Comparison of ENCODE assay signal across 16 mouse cellular contexts in genomic region chr9:101690916-101691315, GRCm38 (mm10).
DNase-seq lines count a peak whose midpoint lies in the region; ATAC-seq lines count a peak whose summit lies in the region.
"Had no signal": no experiment of that assay in that cellular context is flagged by ENCODE, and none has a peak within 500 bp of the region (broad histone marks: within the 10 kb centered on the region; RNA-seq: fewer than 3 reads in every experiment).

No protein-coding gene starts in this region.

- no peak for ATAC-seq in midbrain, embryonic 11.5 days (ENCODE audit: low FRiP score)
- no peak for ATAC-seq in hindbrain, embryonic 11.5 days (ENCODE audit: low FRiP score)
- ATAC-seq in midbrain, embryonic 12.5 days (ENCODE audit: low FRiP score, low read depth) = no peak
- no peak for ATAC-seq in neural tube, embryonic 14.5 days (ENCODE audit: low read depth)
- no peak for ATAC-seq in kidney, embryonic 15.5 days (replicated peaks; ENCODE audit: low FRiP score)
- no peak for ATAC-seq in cerebellum, adult (ENCODE audit: insufficient number of reproducible peaks, low FRiP score, low TSS enrichment)

- H3K4me2 ChIP-seq in midbrain, embryonic 11.5 days = peak overlapping the region; percentile 39; the same call in 1 of the 2 replicates
- H3K4me2 ChIP-seq in hindbrain, embryonic 11.5 days (replicated peaks; ENCODE audit: low read depth, low read length) = no peak overlapping the region
- H3K4me2 ChIP-seq in midbrain, embryonic 12.5 days (replicated peaks) = peak overlapping the region; percentile 49; the same call in 1 of the 2 replicates
- H3K4me2 ChIP-seq in neural tube, embryonic 14.5 days (ENCODE audit: low read depth, low read length) = peak overlapping the region; percentile 30; the same call in 1 of the 2 replicates
- H3K4me2 ChIP-seq in kidney, embryonic 15.5 days = no peak overlapping the region
- H3K4me2 ChIP-seq: heart, embryonic 15.5 days; liver, embryonic 11.5 days had no signal

- H3K4me1 ChIP-seq in midbrain, embryonic 11.5 days (ENCODE audit: control insufficient read depth, insufficient read depth, low read length) = peaks cover 5% of the 10 kb centered on the region
- H3K4me1 ChIP-seq in midbrain, embryonic 10.5 days = peaks cover 14% of the 10 kb centered on the region
- H3K4me1 ChIP-seq in hindbrain, embryonic 11.5 days (replicated peaks; ENCODE audit: control insufficient read depth, insufficient read depth, low read length) = no peaks in the 10 kb centered on the region; the same call in 1 of the 2 replicates
- peaks cover 11% of the 10 kb centered on the region for H3K4me1 ChIP-seq in midbrain, embryonic 12.5 days
- H3K4me1 ChIP-seq in neural tube, embryonic 14.5 days (ENCODE audit: control insufficient read depth, insufficient read depth, low read length) = peaks cover 9% of the 10 kb centered on the region; the same call in 1 of the 2 replicates
- peaks cover 7% of the 10 kb centered on the region for H3K4me1 ChIP-seq in kidney, embryonic 15.5 days
- peaks cover 8% of the 10 kb centered on the region for H3K4me1 ChIP-seq in limb, embryonic 10.5 days
- H3K4me1 ChIP-seq: heart, embryonic 15.5 days had no signal

- DNase-seq in midbrain, embryonic 11.5 days (ENCODE audit: low spot score, missing footprints) = no peak
- DNase-seq in midbrain, embryonic 10.5 days (ENCODE audit: low spot score) = no peak
- peak; percentile 4 for DNase-seq in hindbrain, embryonic 11.5 days (ENCODE audit: low spot score)
- no peak for DNase-seq in limb, embryonic 10.5 days (ENCODE audit: low spot score)
- DNase-seq: B cell, adult 2 months had no signal

- no peak overlapping the region for H3K9ac ChIP-seq in midbrain, embryonic 11.5 days (ENCODE audit: low read length)
- no peak overlapping the region for H3K9ac ChIP-seq in hindbrain, embryonic 11.5 days (ENCODE audit: low read depth, low read length)
- H3K9ac ChIP-seq in midbrain, embryonic 12.5 days (replicated peaks) = no peak overlapping the region
- peak overlapping the region; percentile 33 for H3K9ac ChIP-seq in neural tube, embryonic 14.5 days (replicated peaks; ENCODE audit: low read depth, low read length)
- H3K9ac ChIP-seq in kidney, embryonic 15.5 days = no peak overlapping the region
- H3K9ac ChIP-seq: heart, embryonic 15.5 days had no signal

- H3K27ac ChIP-seq in midbrain, embryonic 11.5 days (ENCODE audit: low read depth, low read length) = no peak overlapping the region
- no peak overlapping the region for H3K27ac ChIP-seq in midbrain, embryonic 10.5 days (replicated peaks)
- H3K27ac ChIP-seq in hindbrain, embryonic 11.5 days (ENCODE audit: low read depth, low read length) = no peak overlapping the region
- H3K27ac ChIP-seq in midbrain, embryonic 12.5 days (replicated peaks) = no peak overlapping the region
- H3K27ac ChIP-seq in neural tube, embryonic 14.5 days (ENCODE audit: low read depth, low read length) = no peak overlapping the region; the same call in 1 of the 2 replicates
- no peak overlapping the region for H3K27ac ChIP-seq in kidney, embryonic 15.5 days
- no peak overlapping the region for H3K27ac ChIP-seq in limb, embryonic 10.5 days
- H3K27ac ChIP-seq: embryonic facial prominence, embryonic 13.5 days; heart, adult 2 months; heart, embryonic 15.5 days; layer of hippocampus, adult 2 months; left cerebral cortex, adult 2 months had no signal

- H3K9me3 ChIP-seq in midbrain, embryonic 11.5 days (ENCODE audit: control insufficient read depth, low read length) = no peaks in the 10 kb centered on the region; the same call in 1 of the 2 replicates
- no peaks in the 10 kb centered on the region for H3K9me3 ChIP-seq in midbrain, embryonic 10.5 days (replicated peaks)
- H3K9me3 ChIP-seq in hindbrain, embryonic 11.5 days (ENCODE audit: control insufficient read depth, low read length) = no peaks in the 10 kb centered on the region
- H3K9me3 ChIP-seq in midbrain, embryonic 12.5 days = no peaks in the 10 kb centered on the region
- H3K9me3 ChIP-seq in neural tube, embryonic 14.5 days (ENCODE audit: control insufficient read depth, low read length) = no peaks in the 10 kb centered on the region
- no peaks in the 10 kb centered on the region for H3K9me3 ChIP-seq in kidney, embryonic 15.5 days (replicated peaks)
- H3K9me3 ChIP-seq in limb, embryonic 10.5 days (replicated peaks) = no peaks in the 10 kb centered on the region
- H3K9me3 ChIP-seq: embryonic facial prominence, embryonic 13.5 days; heart, embryonic 15.5 days had no signal

- no peaks in the 10 kb centered on the region for H3K27me3 ChIP-seq in midbrain, embryonic 11.5 days (ENCODE audit: control insufficient read depth, insufficient read depth, low read length)
- peaks cover 17% of the 10 kb centered on the region for H3K27me3 ChIP-seq in midbrain, embryonic 10.5 days (ENCODE audit: low read depth, poor library complexity, severe bottlenecking)
- H3K27me3 ChIP-seq in hindbrain, embryonic 11.5 days (ENCODE audit: control insufficient read depth, insufficient read depth, low read length) = no peaks in the 10 kb centered on the region
- peaks cover 12% of the 10 kb centered on the region; the same call in 1 of the 2 replicates for H3K27me3 ChIP-seq in midbrain, embryonic 12.5 days
- H3K27me3 ChIP-seq in neural tube, embryonic 14.5 days (ENCODE audit: control insufficient read depth, insufficient read depth, low read length) = no peaks in the 10 kb centered on the region
- H3K27me3 ChIP-seq in kidney, embryonic 15.5 days = peaks cover 35% of the 10 kb centered on the region
- H3K27me3 ChIP-seq in limb, embryonic 10.5 days (ENCODE audit: low read depth, poor library complexity, severe bottlenecking) = peaks cover 28% of the 10 kb centered on the region

- H3K4me3 ChIP-seq in midbrain, embryonic 11.5 days (ENCODE audit: low read depth, low read length) = no peak overlapping the region
- no peak overlapping the region for H3K4me3 ChIP-seq in midbrain, embryonic 10.5 days
- H3K4me3 ChIP-seq in hindbrain, embryonic 11.5 days (ENCODE audit: low read depth, low read length) = no peak overlapping the region
- no peak overlapping the region for H3K4me3 ChIP-seq in midbrain, embryonic 12.5 days
- no peak overlapping the region for H3K4me3 ChIP-seq in neural tube, embryonic 14.5 days (ENCODE audit: low read depth, low read length)
- H3K4me3 ChIP-seq in kidney, embryonic 15.5 days (replicated peaks) = no peak overlapping the region
- no peak overlapping the region for H3K4me3 ChIP-seq in limb, embryonic 10.5 days
- H3K4me3 ChIP-seq: heart, adult 2 months; heart, embryonic 15.5 days; megakaryocyte, embryonic 14.5 days had no signal

- WGBS in midbrain, embryonic 11.5 days = 58% methylated on average over 7 of the region's 7 CpGs
- 76% methylated on average over 7 of the region's 7 CpGs for WGBS in midbrain, embryonic 10.5 days
- WGBS in hindbrain, embryonic 11.5 days = 59% methylated on average over 7 of the region's 7 CpGs
- WGBS in midbrain, embryonic 12.5 days = 39% methylated on average over 7 of the region's 7 CpGs
- WGBS in neural tube, embryonic 14.5 days = 31% methylated on average over 7 of the region's 7 CpGs
- WGBS in kidney, embryonic 15.5 days = 72% methylated on average over 7 of the region's 7 CpGs
- WGBS in limb, embryonic 10.5 days = 74% methylated on average over 7 of the region's 7 CpGs

- no peaks in the 10 kb centered on the region for H3K36me3 ChIP-seq in midbrain, embryonic 11.5 days (ENCODE audit: control insufficient read depth, insufficient read depth, low read length)
- H3K36me3 ChIP-seq in midbrain, embryonic 10.5 days = no peaks in the 10 kb centered on the region
- no peaks in the 10 kb centered on the region for H3K36me3 ChIP-seq in hindbrain, embryonic 11.5 days (ENCODE audit: control insufficient read depth, insufficient read depth, low read length)
- H3K36me3 ChIP-seq in midbrain, embryonic 12.5 days = no peaks in the 10 kb centered on the region
- H3K36me3 ChIP-seq in neural tube, embryonic 14.5 days (ENCODE audit: control insufficient read depth, insufficient read depth, low read length) = no peaks in the 10 kb centered on the region
- H3K36me3 ChIP-seq in kidney, embryonic 15.5 days = no peaks in the 10 kb centered on the region
- no peaks in the 10 kb centered on the region for H3K36me3 ChIP-seq in limb, embryonic 10.5 days
- H3K36me3 ChIP-seq: embryonic facial prominence, embryonic 13.5 days; heart, embryonic 15.5 days had no signal

Comparison
In these comparisons a context has a peak if more than half of its experiments do, and no peak if none do; other contexts are left out.
1. H3K4me2 ChIP-seq: peak in midbrain, embryonic 11.5 days (single experiment), midbrain, embryonic 12.5 days (single experiment) and neural tube, embryonic 14.5 days (single experiment); none in hindbrain, embryonic 11.5 days (single experiment) and kidney, embryonic 15.5 days (single experiment).